Mouse (Mus musculus): ENCODE measurements around the gene Taar7b. TPM values are rescaled to one million over a fixed set of nuclear protein-coding genes. Genes with fewer than 3 reads are reported as not detected.
A peak's percentile ranks its signal among the peaks of the same experiment; 100 is the strongest.

Taar7b gene
- not detected for total RNA-seq (2021)
- long read RNA-seq, experiment 1 = 0 reads
- long read RNA-seq, experiment 2 = 0 reads

DNA sequence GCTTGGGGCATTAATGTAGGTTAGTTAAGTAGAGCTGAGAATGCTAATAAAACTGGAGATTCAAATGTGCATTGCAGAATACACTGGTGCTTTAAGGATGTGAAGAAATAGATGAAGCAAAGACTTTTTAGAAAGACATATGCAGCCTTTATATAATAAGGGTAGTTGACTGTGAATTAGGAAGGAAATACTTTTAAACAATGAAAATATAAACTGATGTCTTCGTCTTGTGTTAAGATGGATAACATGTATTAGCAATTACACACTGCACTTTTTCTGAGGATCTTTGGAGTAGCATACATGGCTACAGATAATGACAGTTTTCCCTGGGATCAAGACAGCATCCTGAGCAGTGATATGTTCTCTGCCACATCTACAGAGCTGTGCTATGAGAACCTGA lies at the start of gene Taar7b:
Gene Taar7b (plus strand): TSS at position 301 of the 400 bp plus-strand sequence.
- DNase-seq (ENCODE audit: low spot score) = no peak

DNA sequence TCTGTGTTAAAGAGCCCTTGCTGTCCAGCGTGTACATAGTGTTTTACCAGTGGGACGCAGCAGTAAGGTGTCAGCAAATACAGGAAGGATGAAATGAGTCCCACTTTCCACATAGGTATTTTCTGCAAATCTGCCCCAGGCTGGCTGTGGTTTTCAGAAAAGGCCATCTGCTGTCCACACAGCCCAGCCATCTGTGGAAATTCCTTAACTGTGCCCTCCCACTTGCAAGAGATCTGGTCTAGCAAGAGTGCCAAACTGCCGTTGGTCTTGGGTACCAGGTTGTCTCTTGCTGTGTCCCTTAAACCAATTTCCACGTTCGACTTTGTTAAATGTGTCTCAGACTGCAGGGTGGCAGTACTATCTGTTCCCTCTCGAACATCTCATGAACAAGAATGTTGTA lies 48.0 kb upstream of the Taar7b start:
- no peak for DNase-seq (ENCODE audit: low spot score)

DNA sequence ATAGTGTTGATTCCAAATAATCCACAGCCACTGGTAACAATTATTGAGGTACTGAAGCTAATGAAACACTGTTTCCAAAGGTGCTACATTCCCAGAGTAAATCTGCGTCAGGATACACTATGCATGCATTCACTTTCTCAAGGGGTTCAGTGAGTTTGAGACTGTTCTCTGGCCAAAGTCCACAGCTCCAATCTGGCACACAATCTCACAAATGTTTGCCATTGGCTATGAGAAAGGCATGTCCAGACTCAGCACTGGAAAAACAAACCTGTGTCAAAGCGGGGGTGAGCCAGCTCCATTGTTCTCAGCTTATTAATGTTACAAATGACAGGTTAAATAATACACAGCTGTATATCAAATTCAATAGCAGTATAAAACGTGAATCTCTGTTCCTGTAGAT lies 40.7 kb upstream of the Taar7b start:
- no peak for DNase-seq (ENCODE audit: low spot score)

DNA sequence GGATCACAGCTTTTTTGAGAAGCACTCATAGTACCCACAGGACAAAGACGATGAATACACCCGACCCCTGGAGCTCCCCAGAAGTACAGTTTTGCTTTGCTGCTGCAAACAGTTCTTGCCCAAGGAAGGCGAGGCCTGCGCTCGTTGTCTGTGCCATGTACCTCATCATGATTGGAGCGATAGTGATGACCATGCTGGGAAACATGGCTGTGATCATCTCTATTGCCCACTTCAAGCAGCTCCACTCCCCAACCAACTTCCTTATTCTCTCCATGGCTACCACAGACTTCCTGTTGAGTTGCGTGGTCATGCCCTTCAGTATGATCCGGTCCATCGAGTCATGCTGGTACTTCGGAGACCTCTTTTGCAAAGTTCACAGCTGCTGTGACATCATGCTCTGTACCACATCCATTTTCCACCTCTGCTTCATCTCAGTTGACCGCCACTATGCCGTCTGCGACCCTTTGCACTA lies 39.3 kb upstream of the Taar7b start, which contains the start of gene Taar4:
Gene Taar4 (plus strand): TSS at position 51 of the 472 bp plus-strand sequence.
- DNase-seq (ENCODE audit: low spot score) = no peak

DNA sequence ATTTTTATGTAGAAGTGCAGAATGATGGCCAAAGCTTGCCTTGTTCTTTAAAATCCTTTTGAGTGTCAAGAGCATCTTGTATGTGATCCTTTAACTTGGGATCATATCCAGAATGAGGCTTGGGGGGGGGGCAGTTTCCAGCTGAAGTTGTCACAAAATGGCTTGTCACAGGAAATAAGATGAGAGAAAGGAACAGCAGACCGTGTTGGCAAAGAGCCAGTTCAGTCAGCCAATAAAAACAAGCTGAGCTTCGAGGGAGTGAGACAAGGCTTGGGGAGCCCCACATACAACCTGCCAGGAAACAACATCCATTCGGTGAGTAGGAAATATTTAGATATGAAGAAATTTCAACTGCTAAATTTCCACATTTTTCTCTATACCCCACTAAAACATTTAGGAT lies 36.3 kb upstream of the Taar7b start:
- DNase-seq (ENCODE audit: low spot score) = no peak

DNA sequence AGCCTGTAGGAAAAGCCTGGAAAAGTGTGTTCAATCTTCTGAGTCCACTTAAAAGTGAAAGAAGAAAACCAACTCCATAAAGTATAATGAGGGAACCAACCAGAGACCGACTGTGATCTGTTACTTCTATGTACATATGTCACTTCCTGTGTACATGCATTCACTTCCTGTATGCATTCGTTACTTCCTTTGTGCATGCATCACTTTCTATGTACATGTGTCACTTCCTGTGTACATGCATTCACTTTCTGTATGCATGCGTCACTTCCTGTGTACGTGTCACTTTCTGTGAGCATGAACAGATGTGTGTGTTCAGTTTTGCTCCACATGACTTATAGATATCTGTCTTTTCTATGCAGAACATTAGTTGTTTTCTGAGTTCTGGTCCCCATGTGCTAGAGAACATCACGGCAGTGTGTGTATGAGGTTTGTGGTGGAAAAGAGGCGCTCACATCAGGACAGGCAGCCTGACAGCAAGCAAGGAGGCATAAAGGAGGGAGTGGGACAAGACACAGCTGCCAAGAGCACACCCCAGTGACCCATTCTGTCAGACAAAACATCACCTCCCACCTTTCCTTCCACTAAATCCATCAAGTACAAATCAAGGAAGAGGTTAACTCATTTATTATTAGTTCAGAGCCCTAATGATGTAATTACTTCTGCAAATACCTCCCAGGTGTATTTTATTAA lies 34.7 kb upstream of the Taar7b start:
- no peak for DNase-seq (ENCODE audit: low spot score)

DNA sequence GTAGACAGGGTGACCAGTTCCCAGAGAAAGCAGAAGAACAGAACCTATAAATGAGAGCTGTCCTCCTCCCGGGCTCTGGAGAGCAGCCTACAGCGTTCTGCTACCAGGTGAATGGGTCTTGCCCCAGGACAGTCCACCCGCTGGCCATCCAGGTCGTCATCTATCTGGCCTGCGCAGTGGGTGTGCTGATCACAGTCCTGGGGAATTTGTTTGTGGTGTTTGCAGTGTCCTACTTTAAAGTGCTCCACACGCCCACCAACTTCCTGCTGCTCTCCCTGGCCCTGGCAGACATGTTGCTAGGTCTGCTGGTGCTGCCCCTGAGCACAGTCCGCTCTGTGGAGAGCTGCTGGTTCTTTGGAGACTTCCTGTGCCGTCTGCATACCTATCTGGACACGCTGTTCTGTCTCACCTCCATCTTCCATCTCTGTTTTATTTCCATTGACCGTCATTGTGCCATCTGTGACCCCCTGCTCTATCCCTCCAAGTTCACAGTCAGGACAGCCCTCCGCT lies 29.0 kb upstream of the Taar7b start, which contains the start of gene Taar5:
Gene Taar5 (plus strand): TSS at position 51 of the 510 bp plus-strand sequence.
- DNase-seq (ENCODE audit: low spot score) = no peak

DNA sequence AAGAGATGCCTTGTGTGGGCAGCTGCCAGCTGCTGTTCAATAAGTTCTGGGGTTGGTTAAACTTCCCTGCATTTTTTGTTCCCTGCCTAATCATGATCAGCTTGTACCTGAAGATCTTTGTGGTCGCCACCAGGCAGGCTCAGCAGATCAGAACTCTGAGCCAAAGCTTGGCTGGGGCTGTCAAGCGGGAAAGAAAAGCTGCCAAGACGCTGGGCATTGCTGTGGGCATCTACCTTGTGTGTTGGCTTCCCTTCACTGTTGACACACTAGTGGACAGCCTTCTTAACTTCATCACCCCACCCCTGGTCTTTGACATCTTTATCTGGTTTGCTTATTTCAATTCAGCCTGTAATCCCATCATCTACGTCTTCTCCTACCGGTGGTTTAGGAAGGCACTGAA lies 28.5 kb upstream of the Taar7b start:
- no peak for DNase-seq (ENCODE audit: low spot score)

DNA sequence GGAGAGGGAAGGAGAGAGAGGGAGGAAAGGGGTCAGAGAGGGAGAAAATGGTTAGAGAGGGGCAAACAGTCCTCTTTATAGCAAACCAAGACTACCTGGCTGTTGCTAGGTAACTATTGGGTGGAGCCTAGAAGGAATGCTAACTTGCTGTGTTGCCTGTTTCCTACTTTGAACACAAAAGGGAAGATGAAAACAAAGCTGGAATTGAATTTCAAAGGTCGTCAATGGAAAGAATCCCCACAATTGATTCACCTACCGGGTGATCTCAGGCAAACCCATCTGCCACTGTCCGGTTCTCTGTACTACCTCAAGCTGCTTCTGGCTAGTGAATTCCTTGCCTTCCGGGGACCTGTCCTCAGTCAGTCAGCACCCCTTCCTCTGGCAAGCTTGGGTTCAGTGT lies 21.8 kb upstream of the Taar7b start:
- no peak for DNase-seq (ENCODE audit: low spot score)

DNA sequence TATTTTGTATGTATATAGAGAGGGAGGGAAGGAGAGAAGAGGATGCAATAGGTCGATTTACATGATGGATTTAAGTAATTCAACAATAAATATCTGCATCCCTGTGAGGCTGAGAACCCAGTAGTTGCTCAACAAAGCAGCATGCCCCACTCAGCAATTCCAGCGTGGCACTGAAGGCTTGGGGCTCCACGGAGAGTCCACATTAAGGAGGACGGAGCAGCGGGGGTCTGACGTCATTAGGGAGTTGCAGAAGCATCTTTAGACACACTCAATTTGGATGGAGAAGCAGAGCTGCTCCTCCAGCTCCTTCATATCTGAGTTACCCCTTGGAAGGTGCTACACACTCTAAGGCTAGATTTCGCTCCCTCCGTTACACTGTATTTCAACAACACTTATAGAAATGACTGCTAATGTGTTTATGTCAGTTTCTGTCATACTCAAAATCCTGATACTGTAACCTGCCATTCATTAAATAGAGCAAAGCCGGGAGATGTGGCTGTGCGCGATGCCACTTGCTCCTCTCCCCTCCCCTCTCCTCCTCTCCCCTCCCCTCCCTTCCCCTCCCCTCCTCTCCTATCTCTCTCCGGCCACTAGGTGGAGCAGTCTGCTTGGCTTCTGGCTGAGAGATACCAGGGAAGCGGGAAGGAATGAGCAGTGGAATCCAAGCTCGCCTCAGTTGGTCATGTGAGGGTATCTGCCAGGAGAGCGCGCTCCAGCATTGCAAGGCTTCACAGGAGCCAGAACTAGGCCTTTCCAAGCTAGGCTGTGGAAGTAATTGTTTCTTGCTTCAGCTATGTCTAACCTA lies 20.6 kb upstream of the Taar7b start:
- peak; percentile 51 for DNase-seq (ENCODE audit: low spot score)

DNA sequence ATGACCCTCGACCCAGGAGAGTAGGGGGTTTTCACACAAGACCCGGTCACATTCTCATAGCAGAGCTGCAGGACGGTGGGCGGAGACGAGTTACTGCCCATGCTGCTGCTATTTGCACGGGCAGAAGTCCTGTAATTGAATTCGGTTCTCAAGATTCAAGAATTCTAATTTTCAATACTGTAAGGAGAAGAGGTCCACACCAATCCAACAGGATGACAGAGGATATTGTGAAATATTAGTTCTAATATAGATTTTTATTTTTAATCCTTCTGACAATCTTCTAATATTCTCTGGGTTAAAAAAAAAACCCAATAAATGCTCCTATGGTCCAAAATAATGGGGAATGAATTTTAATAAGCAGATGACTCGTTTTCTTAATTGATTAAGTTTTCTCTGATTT lies 14.2 kb upstream of the Taar7b start, which contains the start of gene Taar6:
Gene Taar6 (minus strand): TSS at position 101 of the 400 bp plus-strand sequence.
- no peak for DNase-seq (ENCODE audit: low spot score)

DNA sequence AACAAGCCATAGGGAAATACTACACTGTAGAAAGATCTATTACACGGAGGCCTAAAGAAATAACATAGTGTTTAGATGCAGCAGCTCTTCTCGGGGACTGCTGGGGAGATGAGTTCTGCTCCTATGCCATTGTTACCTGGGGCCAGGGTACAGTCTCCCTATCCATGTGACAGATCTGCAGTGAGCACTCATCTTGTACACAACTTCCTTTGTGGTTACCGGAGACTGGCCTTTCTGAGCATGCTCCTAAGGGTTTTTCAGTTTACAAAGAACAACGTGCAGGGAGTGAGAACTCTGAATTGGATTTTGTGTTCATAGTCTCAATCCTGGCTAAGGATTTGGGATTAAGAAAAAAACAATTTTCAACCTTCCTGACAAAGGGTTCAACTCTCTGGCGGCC lies 13.3 kb upstream of the Taar7b start:
- no peak for DNase-seq (ENCODE audit: low spot score)

DNA sequence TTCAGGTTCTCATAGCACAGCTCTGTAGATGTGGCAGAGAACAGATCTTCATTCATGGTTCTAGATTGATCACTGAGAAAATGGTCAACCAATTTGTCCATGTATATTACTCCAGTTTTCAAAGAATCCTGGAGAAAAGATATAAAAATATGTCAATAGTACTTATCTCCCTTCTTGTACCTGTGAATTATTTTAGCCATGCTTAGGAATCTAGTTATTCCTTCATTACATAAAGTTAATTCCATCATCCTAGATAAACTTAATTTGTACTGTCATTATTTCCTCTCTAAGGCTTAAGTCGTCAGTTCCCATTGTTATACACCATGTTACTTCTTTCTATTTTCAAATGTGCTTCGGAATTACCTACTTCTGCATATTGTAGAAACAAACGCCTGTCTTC lies 6.4 kb upstream of the Taar7b start, which contains the start of gene Taar7a:
Gene Taar7a (minus strand): TSS at position 101 of the 400 bp plus-strand sequence.
- DNase-seq (ENCODE audit: low spot score) = no peak

DNA sequence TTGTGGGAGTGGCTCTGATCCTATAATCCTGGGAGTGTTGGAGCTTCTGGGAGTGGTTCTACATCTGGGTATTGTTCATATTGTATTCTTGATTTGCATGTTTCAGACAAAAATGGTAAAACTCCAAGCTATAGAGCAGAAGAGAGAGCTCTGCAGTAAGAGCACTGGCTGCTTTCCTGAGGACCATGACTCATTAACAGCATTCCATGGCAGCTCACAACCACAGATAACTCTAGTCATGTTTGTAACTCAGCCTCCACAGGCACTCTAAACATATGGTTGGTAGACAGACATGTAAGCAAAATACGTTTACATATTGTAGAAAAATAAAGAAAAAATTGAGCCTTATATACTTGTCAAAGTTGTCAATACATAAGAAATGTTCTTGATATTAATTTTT lies 6.7 kb downstream of the Taar7b start:
- DNase-seq (ENCODE audit: low spot score) = no peak

DNA sequence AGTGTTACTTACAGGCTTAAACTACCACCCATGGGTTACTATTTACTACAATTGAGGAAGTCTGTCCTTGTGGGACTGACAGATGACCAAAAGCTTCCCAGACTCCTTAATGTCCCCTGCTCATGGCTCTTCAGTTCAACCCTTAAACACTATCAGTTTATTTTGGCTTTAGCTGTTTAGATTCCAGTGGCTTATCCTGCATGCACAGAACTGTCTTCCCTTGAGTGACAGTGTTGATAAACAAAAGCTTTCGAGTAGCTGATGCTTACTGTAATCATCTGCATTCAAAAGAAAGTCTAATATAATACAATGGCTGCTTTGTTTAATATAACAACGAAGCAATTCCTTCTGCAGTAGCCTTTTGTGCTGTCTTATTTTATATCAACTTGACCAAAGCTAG lies 7.3 kb downstream of the Taar7b start:
- DNase-seq (ENCODE audit: low spot score) = no peak

DNA sequence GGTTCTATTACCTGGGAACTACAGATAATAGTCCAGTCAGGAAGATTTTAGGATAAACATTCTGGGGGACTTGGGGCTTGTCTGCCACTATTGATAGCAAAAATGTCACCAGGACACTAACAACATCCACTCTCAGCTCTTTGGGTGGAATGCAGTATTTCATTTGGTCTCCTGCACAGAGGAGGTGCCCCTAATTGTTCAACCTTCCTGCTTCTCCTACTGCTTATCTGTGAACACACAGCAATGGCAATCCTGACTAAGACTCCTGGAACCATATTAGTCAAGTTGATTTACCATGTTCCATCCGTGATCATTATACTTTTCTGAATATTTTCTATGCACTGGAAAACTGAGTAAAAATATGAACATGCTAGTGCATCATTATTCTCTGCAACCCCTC lies 8.4 kb downstream of the Taar7b start:
- DNase-seq (ENCODE audit: low spot score) = no peak

DNA sequence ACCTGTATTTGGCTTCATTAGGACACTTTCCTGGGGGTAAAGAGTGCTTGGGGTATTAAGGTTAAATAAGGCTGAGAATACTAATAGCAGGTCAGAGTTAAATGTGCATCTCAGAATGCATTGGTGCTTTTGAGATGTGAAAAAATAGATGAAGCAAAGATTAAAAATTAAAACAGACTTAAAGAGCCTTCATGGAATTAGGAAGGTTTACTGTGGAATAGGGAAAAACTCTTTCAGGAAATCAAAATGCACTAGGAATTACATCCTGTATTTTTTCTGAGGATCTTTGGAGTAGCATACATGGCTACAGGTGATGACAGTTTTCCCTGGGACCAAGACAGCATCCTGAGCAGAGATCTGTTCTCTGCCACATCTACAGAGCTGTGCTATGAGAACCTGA lies 27.2 kb downstream of the Taar7b start, which contains the start of gene Taar7d:
Gene Taar7d (plus strand): TSS at position 301 of the 400 bp plus-strand sequence.
- no peak for DNase-seq (ENCODE audit: low spot score)

DNA sequence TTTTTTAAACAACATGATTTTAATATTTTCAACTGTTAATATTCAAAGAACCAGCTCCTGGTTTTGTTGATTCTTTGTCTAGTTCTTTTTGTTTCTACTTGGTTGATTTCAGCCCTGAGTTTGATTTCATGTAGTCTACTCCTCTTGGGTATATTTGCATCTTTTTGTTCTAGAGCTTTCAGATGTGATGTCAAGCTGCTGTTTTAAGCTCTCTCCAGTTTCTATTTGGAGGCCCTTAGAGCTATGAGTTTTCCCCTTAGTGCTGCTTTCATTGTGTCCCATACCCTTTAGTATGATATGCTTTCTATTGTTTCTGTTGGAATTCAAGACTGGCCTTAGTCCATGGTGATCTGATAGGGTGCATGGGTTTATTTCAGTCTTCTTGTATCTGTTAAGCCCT lies 31.6 kb downstream of the Taar7b start:
- DNase-seq (ENCODE audit: low spot score) = no peak

DNA sequence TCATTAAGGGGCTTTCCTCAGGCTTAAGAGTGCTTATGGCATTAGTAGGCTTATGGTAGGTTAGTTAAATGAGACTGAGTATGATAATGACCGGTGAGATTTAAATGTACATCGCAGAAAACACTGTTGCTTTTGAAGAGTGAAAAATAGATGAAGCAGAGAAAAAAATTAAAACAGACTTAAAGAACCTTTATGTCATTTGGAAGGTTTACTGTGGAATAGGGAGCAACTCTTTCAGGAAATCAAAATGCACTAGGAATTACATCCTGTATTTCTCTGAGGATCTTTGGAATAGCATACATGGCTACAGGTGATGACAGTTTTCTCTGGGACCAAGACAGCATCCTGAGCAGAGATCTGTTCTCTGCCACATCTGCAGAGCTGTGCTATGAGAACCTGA lies 37.6 kb downstream of the Taar7b start, which contains the start of gene Taar7e:
Gene Taar7e (plus strand): TSS at position 301 of the 400 bp plus-strand sequence.
- no peak for DNase-seq (ENCODE audit: low spot score)

DNA sequence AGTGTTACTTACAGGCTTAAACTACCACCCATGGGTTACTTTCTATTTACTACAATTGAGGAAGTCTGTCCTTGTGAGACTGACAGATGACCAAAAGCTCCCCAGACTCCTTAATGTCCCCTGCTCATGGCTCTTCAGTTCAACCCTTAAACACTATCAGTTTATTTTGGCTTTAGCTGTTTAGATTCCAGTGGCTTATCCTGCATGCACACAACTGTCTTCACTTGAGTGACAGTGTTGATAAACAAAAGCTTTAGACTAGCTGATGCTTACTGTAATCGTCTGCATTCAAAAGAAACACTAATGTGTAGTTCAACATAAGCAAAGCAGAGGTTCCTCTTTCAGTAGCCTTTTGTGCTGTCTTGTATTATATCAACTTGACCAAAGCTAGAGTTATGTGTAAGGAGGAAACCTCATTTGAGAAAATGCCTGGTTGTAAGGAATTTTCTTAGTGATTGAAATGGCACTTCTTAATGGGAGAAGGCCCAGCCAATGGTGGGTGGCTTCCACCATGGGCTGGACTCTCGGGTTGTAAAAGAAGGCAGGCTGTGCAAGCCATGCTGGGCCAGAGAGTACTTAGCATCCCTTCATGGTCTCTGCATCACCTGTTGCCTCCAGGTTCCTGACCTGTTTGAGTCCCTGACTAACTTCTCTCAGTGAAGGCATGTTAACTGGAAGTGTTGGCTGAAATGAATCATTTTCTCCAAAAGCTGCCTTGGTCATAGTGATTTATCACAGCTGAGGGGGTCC lies 40.6 kb downstream of the Taar7b start:
- DNase-seq (ENCODE audit: low spot score) = no peak

DNA sequence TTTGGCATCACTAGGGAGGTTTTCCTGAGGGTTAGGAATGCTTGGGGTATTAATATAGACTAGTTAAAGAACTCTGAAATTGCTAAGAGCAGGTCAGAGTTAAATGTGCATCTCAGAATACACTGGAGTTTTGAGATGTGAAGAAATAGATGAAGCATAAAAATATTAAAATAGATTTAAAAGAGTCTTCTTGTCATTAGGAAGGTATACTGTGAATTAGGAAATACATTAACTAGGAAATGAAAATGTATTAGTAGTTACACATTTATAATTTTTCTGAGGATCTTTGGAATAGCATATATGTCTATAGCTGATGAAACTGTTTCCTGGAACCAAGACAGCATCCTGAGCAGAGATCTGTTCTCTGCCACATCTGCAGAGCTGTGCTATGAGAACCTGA lies 49.5 kb downstream of the Taar7b start, which contains the start of gene Taar7f:
Gene Taar7f (plus strand): TSS at position 301 of the 400 bp plus-strand sequence.
- no peak for DNase-seq (ENCODE audit: low spot score)

Data from gastrocnemius, adult 18-20 months (tissue).